Comparison of ENCODE assay signal across 11 mouse cellular contexts in the genomic region with DNA sequence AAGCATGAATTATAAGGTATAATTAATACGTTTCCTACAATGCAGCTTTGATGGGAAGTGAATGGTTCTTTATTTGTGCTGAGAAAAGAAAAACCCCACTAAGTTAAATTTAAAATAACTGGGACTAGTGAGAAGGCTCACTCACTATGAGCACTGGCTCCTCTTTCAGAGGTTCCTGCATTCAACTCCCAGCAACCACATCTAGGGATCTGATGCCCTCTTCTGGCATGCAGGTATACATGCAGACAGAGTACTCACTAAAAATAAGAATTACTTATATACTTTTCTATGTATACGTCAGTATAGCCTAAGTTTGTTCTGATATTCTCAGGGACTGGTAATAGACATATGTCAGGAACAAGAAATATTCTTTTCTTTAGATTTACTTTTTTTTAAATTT. TPM values are rescaled to one million over a fixed set of nuclear protein-coding genes. Genes with fewer than 3 reads are reported as not detected.
A peak's percentile ranks its signal among the peaks of the same experiment; 100 is the strongest.
DNase-seq lines count a peak whose midpoint lies in the region; ATAC-seq and TF ChIP-seq lines count a peak whose summit lies in the region.
"Had no signal": no experiment of that assay in that cellular context is flagged by ENCODE, and none has a peak within 500 bp of the region (broad histone marks: within the 10 kb centered on the region; RNA-seq: fewer than 3 reads in every experiment).

No protein-coding gene starts in this region.

- H3K4me1 ChIP-seq in lung, embryonic 14.5 days (ENCODE audit: insufficient read depth), result no peaks in the 10 kb centered on the region
- no peaks in the 10 kb centered on the region for H3K4me1 ChIP-seq in forebrain, embryonic 16.5 days (replicated peaks; ENCODE audit: control insufficient read depth, insufficient read depth, low read length)
- no peaks in the 10 kb centered on the region for H3K4me1 ChIP-seq in stomach, postnatal 0 days (replicated peaks; ENCODE audit: control insufficient read depth, insufficient read depth)
- H3K4me1 ChIP-seq: embryonic facial prominence, embryonic 12.5 days; kidney, embryonic 15.5 days had no signal

- DNase-seq in adrenal gland, postnatal 14 days, result peak; percentile 26
- DNase-seq in adrenal gland, postnatal 4 days (ENCODE audit: low spot score in 2 of 2), result no peak
- DNase-seq in lung, embryonic 14.5 days, result peak; percentile 62
- no peak for DNase-seq in lung, postnatal 25 days (ENCODE audit: low spot score)
- DNase-seq in stomach, postnatal 0 days (ENCODE audit: low spot score), result no peak
- DNase-seq in right cerebral cortex, adult 2 months (ENCODE audit: low spot score in 2 of 2), result no peak
- DNase-seq in ovary, postnatal 36 days (ENCODE audit: low spot score), result no peak

- no peaks in the 10 kb centered on the region for H3K9me3 ChIP-seq in lung, embryonic 14.5 days (ENCODE audit: low read depth, low read length)
- H3K9me3 ChIP-seq in forebrain, embryonic 16.5 days (ENCODE audit: control insufficient read depth, low read length), result no peaks in the 10 kb centered on the region
- no peaks in the 10 kb centered on the region for H3K9me3 ChIP-seq in stomach, postnatal 0 days (ENCODE audit: control insufficient read depth, low read length)
- H3K9me3 ChIP-seq: embryonic facial prominence, embryonic 12.5 days; kidney, embryonic 15.5 days had no signal

- TF ChIP-seq EP300 in stomach, postnatal 0 days (optimal IDR thresholded peaks at IDR 0.05), result no peak

- H3K27ac ChIP-seq in lung, embryonic 14.5 days (ENCODE audit: low read depth), result no peak overlapping the region
- no peak overlapping the region for H3K27ac ChIP-seq in forebrain, embryonic 16.5 days (ENCODE audit: low read length)
- no peak overlapping the region for H3K27ac ChIP-seq in stomach, postnatal 0 days (replicated peaks)
- H3K27ac ChIP-seq: embryonic facial prominence, embryonic 12.5 days; kidney, embryonic 15.5 days had no signal

- no peak overlapping the region for H3K9ac ChIP-seq in lung, embryonic 14.5 days
- H3K9ac ChIP-seq in forebrain, embryonic 16.5 days (replicated peaks; ENCODE audit: low read depth, low read length), result no peak overlapping the region
- no peak overlapping the region for H3K9ac ChIP-seq in stomach, postnatal 0 days (ENCODE audit: low read length)
- H3K9ac ChIP-seq: embryonic facial prominence, embryonic 12.5 days; kidney, embryonic 15.5 days had no signal

- no peak overlapping the region for H3K4me2 ChIP-seq in lung, embryonic 14.5 days
- H3K4me2 ChIP-seq in forebrain, embryonic 16.5 days (ENCODE audit: low read length), result no peak overlapping the region
- no peak overlapping the region for H3K4me2 ChIP-seq in stomach, postnatal 0 days (replicated peaks; ENCODE audit: low read depth)
- H3K4me2 ChIP-seq: embryonic facial prominence, embryonic 12.5 days; kidney, embryonic 15.5 days had no signal

- peak; percentile 63 for TF ChIP-seq CTCF in lung, embryonic 14.5 days (IDR thresholded peaks at IDR 0.05; ENCODE audit: low read depth)
- TF ChIP-seq CTCF in stomach, postnatal 0 days (IDR thresholded peaks at IDR 0.05; ENCODE audit: low read depth), result peak; percentile 76

- no peaks in the 10 kb centered on the region for H3K36me3 ChIP-seq in lung, embryonic 14.5 days (ENCODE audit: insufficient read depth)
- H3K36me3 ChIP-seq in forebrain, embryonic 16.5 days (ENCODE audit: control insufficient read depth, insufficient read depth), result no peaks in the 10 kb centered on the region
- H3K36me3 ChIP-seq in stomach, postnatal 0 days (ENCODE audit: control insufficient read depth, insufficient read depth, low read length), result no peaks in the 10 kb centered on the region
- H3K36me3 ChIP-seq: embryonic facial prominence, embryonic 12.5 days; kidney, embryonic 15.5 days had no signal

- no peak overlapping the region for H3K4me3 ChIP-seq in lung, embryonic 14.5 days (ENCODE audit: low read depth, low read length)
- H3K4me3 ChIP-seq in forebrain, embryonic 16.5 days (replicated peaks; ENCODE audit: low read length), result no peak overlapping the region
- no peak overlapping the region for H3K4me3 ChIP-seq in stomach, postnatal 0 days (ENCODE audit: low read depth, low read length)
- H3K4me3 ChIP-seq: embryonic facial prominence, embryonic 12.5 days; kidney, embryonic 15.5 days; myocyte had no signal

- ATAC-seq in lung, embryonic 14.5 days (ENCODE audit: insufficient read depth), result peak; percentile 35; the same call in 1 of the 2 replicates
- ATAC-seq in forebrain, embryonic 16.5 days, result peak; percentile 68
- no peak for ATAC-seq in stomach, postnatal 0 days (ENCODE audit: low FRiP score, low TSS enrichment)

- WGBS in lung, embryonic 14.5 days, result 45% methylated on average over 2 of the region's 2 CpGs
- 49% methylated on average over 2 of the region's 2 CpGs for WGBS in forebrain, embryonic 16.5 days
- WGBS in stomach, postnatal 0 days, result 44% methylated on average over 2 of the region's 2 CpGs

- H3K27me3 ChIP-seq in lung, embryonic 14.5 days (ENCODE audit: insufficient read depth, low read length), result no peaks in the 10 kb centered on the region
- H3K27me3 ChIP-seq in forebrain, embryonic 16.5 days (replicated peaks; ENCODE audit: control insufficient read depth, insufficient read depth, low read length), result no peaks in the 10 kb centered on the region
- no peaks in the 10 kb centered on the region for H3K27me3 ChIP-seq in stomach, postnatal 0 days (ENCODE audit: control insufficient read depth, insufficient read depth, low read length)
- H3K27me3 ChIP-seq: embryonic facial prominence, embryonic 12.5 days; kidney, embryonic 15.5 days had no signal

RNA-seq across cellular contexts. Expression of a gene that starts 24.7 kb away (rescaled TPM):
- total RNA-seq in adrenal gland, postnatal 14 days (2021), result 3.8 and 4.7 TPM in 2 replicates
- 1 to 10 TPM; 7.8 to 8.6 TPM for total RNA-seq in adrenal gland, postnatal 4 days (2021)
- polyA plus RNA-seq in lung, embryonic 14.5 days (2014; fragmentation: Nextera tagmentation; extraction: Ambion mirVana), result 24.9 and 26.6 TPM in 2 replicates
- polyA plus RNA-seq in forebrain, embryonic 16.5 days (2015; fragmentation: Nextera tagmentation; extraction: Ambion mirVana), result 35.0 and 41.2 TPM in 2 replicates
- polyA plus RNA-seq in stomach, postnatal 0 days (2015; fragmentation: Nextera tagmentation; extraction: Ambion mirVana), result 12.5 and 13.0 TPM in 2 replicates

Comparison
In these comparisons a context has a peak if more than half of its experiments do, and no peak if none do; other contexts are left out.
1. DNase-seq: peak in adrenal gland, postnatal 14 days (single experiment) and lung, embryonic 14.5 days (single experiment); none in adrenal gland, postnatal 4 days (0 of 2), lung, postnatal 25 days (single experiment), stomach, postnatal 0 days (single experiment), right cerebral cortex, adult 2 months (0 of 2) and ovary, postnatal 36 days (single experiment).